Mouse (Mus musculus): ENCODE measurements around the gene Stag1. TPM values are rescaled to one million over a fixed set of nuclear protein-coding genes. Genes with fewer than 3 reads are reported as not detected.

Gene Stag1
- 24.3 and 29.2 TPM in 2 replicates for polyA plus RNA-seq (2015; fragmentation: Nextera tagmentation; extraction: Ambion mirVana)

DNA sequence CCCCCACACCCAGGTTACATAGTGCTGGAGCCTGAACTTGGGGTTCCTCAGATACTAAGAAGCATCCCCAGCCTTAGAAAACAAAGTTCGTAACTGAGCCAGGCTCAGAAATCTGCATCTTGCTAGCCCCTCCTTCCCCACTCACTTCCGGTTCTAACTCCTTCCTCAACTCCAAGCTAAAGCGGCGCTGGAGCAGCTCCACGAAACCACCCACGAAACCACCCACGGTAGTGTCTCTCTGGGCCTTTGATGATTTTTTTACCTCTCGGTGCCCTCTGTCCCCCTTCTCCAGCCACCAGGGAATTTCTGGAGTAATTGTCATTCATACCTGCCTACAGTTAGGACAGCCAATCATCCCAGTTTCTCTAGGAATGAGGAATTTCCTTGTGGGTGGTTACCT is at the start of gene Stag1:
TSS of gene Stag1 (plus strand) at position 253 of the 400 bp plus-strand sequence.

DNA sequence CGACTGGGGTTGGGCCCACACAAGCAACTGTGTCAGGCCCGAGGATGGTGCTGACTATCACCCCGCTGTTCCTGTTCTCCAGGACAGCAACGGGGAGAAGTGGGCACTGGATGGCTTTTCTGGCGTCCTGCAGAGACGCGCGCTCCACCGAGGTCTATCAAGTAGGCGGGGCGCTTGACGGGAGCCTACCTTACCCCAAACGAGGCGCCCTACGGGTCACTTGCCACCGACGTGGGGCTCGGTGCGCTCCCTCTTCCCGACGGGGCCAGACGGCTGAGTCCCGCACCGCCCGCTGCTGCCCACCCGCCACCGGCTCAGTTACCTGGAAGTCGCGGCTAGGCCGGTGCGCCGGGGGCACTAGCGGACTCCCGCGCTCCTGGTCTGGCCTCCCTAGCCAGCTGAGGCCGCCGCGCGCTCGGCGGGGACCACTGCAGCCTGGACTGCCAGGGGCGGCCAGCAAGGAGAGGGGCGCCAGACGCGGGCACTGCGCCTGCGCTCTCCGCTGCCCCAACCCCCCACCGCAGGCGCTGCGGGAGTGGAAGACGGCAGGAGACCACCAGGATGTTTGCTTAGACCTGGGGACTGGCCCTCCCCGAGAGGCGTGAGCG is 26.9 kb upstream of the Stag1 start, which contains the start of gene Slc35g2:
TSS of gene Slc35g2 (minus strand) at position 465 of the 608 bp plus-strand sequence.

Other genes with a start within 250 kb of the Stag1 start
- gene Il20rb, start 111.0 kb upstream of the Stag1 start, polyA plus RNA-seq (2015; fragmentation: Nextera tagmentation; extraction: Ambion mirVana) = 4.6 and 5.2 TPM in 2 replicates
- gene Nck1, start 51.7 kb upstream of the Stag1 start, polyA plus RNA-seq (2015; fragmentation: Nextera tagmentation; extraction: Ambion mirVana) = 50.3 and 59.2 TPM in 2 replicates
- 2.9 and 3.3 TPM in 2 replicates for gene Slc35g2, start 26.7 kb upstream of the Stag1 start, polyA plus RNA-seq (2015; fragmentation: Nextera tagmentation; extraction: Ambion mirVana)

All from skeletal muscle tissue, postnatal 0 days (tissue).